Mouse (Mus musculus) right cerebral cortex, postnatal 14 days (tissue): ENCODE measurements at regions not wholly inside any gene's neighbourhood (a gene's known extent, or its start where the extent isn't known, plus 50 kb on each side); places are given as distances from the start of the nearest gene placed in this dataset.
A peak's percentile ranks its signal among the peaks of the same experiment; 100 is the strongest.

ENCODE experiments used
- DNase-seq: peaks from one replicate; pipeline ENCODE4 v3.0.0; 2022

GRCm38 (mm10) chr12:118404171-118404570 is 102.9 kb upstream of the Sp4 start:
- no peak for DNase-seq

- no peak for DNase-seq
Measured at GRCm38 (mm10) chr12:118403519-118404087, 102.4 kb upstream of the Sp4 start.

- DNase-seq = no peak
Measured at GRCm38 (mm10) chr12:118401377-118401776, 100.1 kb upstream of the Sp4 start.

- DNase-seq = no peak
Measured at GRCm38 (mm10) chr12:118391654-118392053, 90.4 kb upstream of the Sp4 start.

- no peak for DNase-seq
Measured at GRCm38 (mm10) chr12:118381013-118381412, 79.8 kb upstream of the Sp4 start.

- no peak for DNase-seq
Measured at GRCm38 (mm10) chr12:118377898-118378297, 76.7 kb upstream of the Sp4 start.

- DNase-seq = no peak
Measured at GRCm38 (mm10) chr12:118376521-118377493, 75.6 kb upstream of the Sp4 start.

GRCm38 (mm10) chr12:118373250-118373649 is 72.0 kb upstream of the Sp4 start:
- peak; percentile 24 for DNase-seq

GRCm38 (mm10) chr12:118371905-118372304 is 70.7 kb upstream of the Sp4 start:
- no peak for DNase-seq

- no peak for DNase-seq
Measured at GRCm38 (mm10) chr12:118367307-118368076, 66.3 kb upstream of the Sp4 start.

GRCm38 (mm10) chr12:118352866-118353265 is 51.6 kb upstream of the Sp4 start:
- DNase-seq = no peak

GRCm38 (mm10) chr12:118351421-118351820 is 50.2 kb upstream of the Sp4 start:
- DNase-seq = no peak
